Mouse (Mus musculus): ENCODE data around the gene Oprd1. TPM values are rescaled to one million over a fixed set of nuclear protein-coding genes. Genes with fewer than 3 reads are reported as not detected.

The Oprd1 gene
- 0.61 and 0.80 TPM in 2 replicates for polyA plus RNA-seq (2015; fragmentation: Nextera tagmentation; extraction: Ambion mirVana)

- Histone ChIP-seq H3K9ac (peak within 1 kb of the TSS; percentile 33), H3K4me3 (peak within 1 kb of the TSS; percentile 47), H3K27me3 (peaks cover 55% of the 10 kb centered on the region), H3K4me1 (replicated peaks) (0 out of 2 replicates have a peak, but pooled peaks cover 8% of the 10 kb centered on the region), H3K9me3 (no peaks in the 10 kb centered on the region), H3K27ac (replicated peaks) (no peak within 1 kb of the TSS), H3K36me3 (no peaks in the 10 kb centered on the region), H3K4me2 (peak within 1 kb of the TSS; percentile 76)
- under 1% methylated on average over 64 of the region's 89 CpGs for WGBS
- ATAC-seq (ENCODE audit: low FRiP score, low read depth), result peak; percentile 66; the same call in 1 of the 2 replicates
Observed at GRCm38 (mm10) chr4:132144080-132144841, at the start of gene Oprd1. TSS of gene Oprd1 (minus strand) at chr4:132144486.

GRCm38 (mm10) chr4:132187826-132188401 is 43.6 kb upstream of the Oprd1 start:
- WGBS, result 96% methylated on average over 2 of the region's 2 CpGs

GRCm38 (mm10) chr4:132183162-132183561 is 38.9 kb upstream of the Oprd1 start:
- 92% methylated on average over 3 of the region's 3 CpGs for WGBS
- peaks cover 16% of the 10 kb centered on the region for H3K36me3 ChIP-seq
- no peak overlapping the region for H3K9ac ChIP-seq
- no peaks in the 10 kb centered on the region for H3K9me3 ChIP-seq
- no peaks in the 10 kb centered on the region for H3K4me1 ChIP-seq (replicated peaks)
- H3K27me3 ChIP-seq, result no peaks in the 10 kb centered on the region
- no peak overlapping the region for H3K27ac ChIP-seq (replicated peaks)
- H3K4me2 ChIP-seq, result no peak overlapping the region
- no peak overlapping the region for H3K4me3 ChIP-seq
- ATAC-seq (ENCODE audit: low FRiP score, low read depth), result no peak

More at GRCm38 (mm10) chr4:132187826-132188401, 43.6 kb upstream of the Oprd1 start:
- Histone ChIP-seq H3K4me2 (no peak overlapping the region), H3K27me3 (no peaks in the 10 kb centered on the region), H3K36me3 (peaks cover 26% of the 10 kb centered on the region), H3K27ac (replicated peaks) (no peak overlapping the region), H3K9ac (no peak overlapping the region), H3K4me1 (replicated peaks) (no peaks in the 10 kb centered on the region), H3K9me3 (no peaks in the 10 kb centered on the region), H3K4me3 (no peak overlapping the region)
- ATAC-seq (ENCODE audit: low FRiP score, low read depth), result no peak

- H3K4me1 ChIP-seq (replicated peaks), result no peaks in the 10 kb centered on the region
- no peaks in the 10 kb centered on the region for H3K9me3 ChIP-seq
- no peak overlapping the region for H3K4me3 ChIP-seq
- no peak overlapping the region for H3K4me2 ChIP-seq
- no peaks in the 10 kb centered on the region for H3K27me3 ChIP-seq
- H3K9ac ChIP-seq, result no peak overlapping the region
- H3K27ac ChIP-seq (replicated peaks), result no peak overlapping the region
- no peak for ATAC-seq (ENCODE audit: low FRiP score, low read depth)
- 66% methylated on average over 22 of the region's 22 CpGs for WGBS
- peaks cover 16% of the 10 kb centered on the region for H3K36me3 ChIP-seq
Observed at GRCm38 (mm10) chr4:132181721-132182658, 37.7 kb upstream of the Oprd1 start.

GRCm38 (mm10) chr4:132180710-132181109 is 36.4 kb upstream of the Oprd1 start:
- H3K36me3 ChIP-seq, result peaks cover 13% of the 10 kb centered on the region
- no peak overlapping the region for H3K27ac ChIP-seq (replicated peaks)
- no peak overlapping the region for H3K9ac ChIP-seq
- WGBS, result 75% methylated on average over 9 of the region's 9 CpGs
- H3K4me1 ChIP-seq (replicated peaks), result no peaks in the 10 kb centered on the region
- no peak overlapping the region for H3K4me3 ChIP-seq
- ATAC-seq (ENCODE audit: low FRiP score, low read depth), result no peak
- no peaks in the 10 kb centered on the region for H3K9me3 ChIP-seq
- H3K4me2 ChIP-seq, result no peak overlapping the region
- no peaks in the 10 kb centered on the region for H3K27me3 ChIP-seq

- WGBS, result 11% methylated on average over 10 of the region's 10 CpGs
- H3K9me3 ChIP-seq, result no peaks in the 10 kb centered on the region
- H3K4me1 ChIP-seq (replicated peaks), result no peaks in the 10 kb centered on the region
- peak; percentile 87 for ATAC-seq (ENCODE audit: low FRiP score, low read depth)
- no peak overlapping the region for H3K4me2 ChIP-seq
- H3K9ac ChIP-seq, result no peak overlapping the region
- H3K4me3 ChIP-seq, result no peak overlapping the region
- H3K27ac ChIP-seq (replicated peaks), result no peak overlapping the region
- 0 out of 2 replicates have a peak, but pooled peaks cover 3% of the 10 kb centered on the region for H3K36me3 ChIP-seq
- H3K27me3 ChIP-seq, result no peaks in the 10 kb centered on the region
Observed at GRCm38 (mm10) chr4:132178630-132179059, 34.4 kb upstream of the Oprd1 start.

GRCm38 (mm10) chr4:132176474-132176873 is 32.2 kb upstream of the Oprd1 start:
- Histone ChIP-seq H3K9ac (no peak overlapping the region), H3K4me3 (no peak overlapping the region), H3K27ac (replicated peaks) (no peak overlapping the region), H3K9me3 (no peaks in the 10 kb centered on the region), H3K4me2 (no peak overlapping the region), H3K27me3 (no peaks in the 10 kb centered on the region), H3K36me3 (no peaks in the 10 kb centered on the region), H3K4me1 (replicated peaks) (peaks cover 4% of the 10 kb centered on the region; the same call in 1 of the 2 replicates)
- 49% methylated on average over 10 of the region's 10 CpGs for WGBS
- no peak for ATAC-seq (ENCODE audit: low FRiP score, low read depth)

GRCm38 (mm10) chr4:132170891-132171290 is 26.6 kb upstream of the Oprd1 start:
- 14% methylated on average over 7 of the region's 7 CpGs for WGBS
- Histone ChIP-seq H3K36me3 (no peaks in the 10 kb centered on the region), H3K4me1 (replicated peaks) (peaks cover 4% of the 10 kb centered on the region; the same call in 1 of the 2 replicates), H3K4me3 (no peak overlapping the region), H3K27ac (replicated peaks) (no peak overlapping the region), H3K4me2 (no peak overlapping the region), H3K9me3 (no peaks in the 10 kb centered on the region), H3K27me3 (no peaks in the 10 kb centered on the region), H3K9ac (no peak overlapping the region)
- no peak for ATAC-seq (ENCODE audit: low FRiP score, low read depth)

- no peaks in the 10 kb centered on the region for H3K27me3 ChIP-seq
- H3K4me3 ChIP-seq, result no peak overlapping the region
- WGBS, result 85% methylated on average over 5 of the region's 5 CpGs
- ATAC-seq (ENCODE audit: low FRiP score, low read depth), result no peak
- no peak overlapping the region for H3K27ac ChIP-seq (replicated peaks)
- H3K9me3 ChIP-seq, result no peaks in the 10 kb centered on the region
- no peaks in the 10 kb centered on the region for H3K36me3 ChIP-seq
- peaks cover 11% of the 10 kb centered on the region for H3K4me1 ChIP-seq (replicated peaks)
- no peak overlapping the region for H3K4me2 ChIP-seq
- H3K9ac ChIP-seq, result no peak overlapping the region
Observed at GRCm38 (mm10) chr4:132169761-132170160, 25.5 kb upstream of the Oprd1 start.

GRCm38 (mm10) chr4:132169271-132169670 is 25.0 kb upstream of the Oprd1 start:
- 92% methylated on average over 3 of the region's 3 CpGs for WGBS
- Histone ChIP-seq H3K4me1 (replicated peaks) (peaks cover 11% of the 10 kb centered on the region), H3K27me3 (no peaks in the 10 kb centered on the region), H3K9ac (no peak overlapping the region), H3K27ac (replicated peaks) (no peak overlapping the region), H3K4me3 (no peak overlapping the region), H3K9me3 (no peaks in the 10 kb centered on the region), H3K36me3 (no peaks in the 10 kb centered on the region), H3K4me2 (no peak overlapping the region)
- no peak for ATAC-seq (ENCODE audit: low FRiP score, low read depth)

GRCm38 (mm10) chr4:132167436-132167835 is 23.1 kb upstream of the Oprd1 start:
- H3K27ac ChIP-seq (replicated peaks), result no peak overlapping the region
- 89% methylated on average over 3 of the region's 3 CpGs for WGBS
- H3K9me3 ChIP-seq, result no peaks in the 10 kb centered on the region
- no peaks in the 10 kb centered on the region for H3K27me3 ChIP-seq
- peaks cover 7% of the 10 kb centered on the region for H3K4me1 ChIP-seq (replicated peaks)
- ATAC-seq (ENCODE audit: low FRiP score, low read depth), result no peak
- no peaks in the 10 kb centered on the region for H3K36me3 ChIP-seq
- H3K9ac ChIP-seq, result no peak overlapping the region
- no peak overlapping the region for H3K4me3 ChIP-seq
- no peak overlapping the region for H3K4me2 ChIP-seq
